Mouse (Mus musculus): Measurements from ENCODE around the gene Uchl3. TPM values are rescaled to one million over a fixed set of nuclear protein-coding genes. Genes with fewer than 3 reads are reported as not detected.

The Uchl3 gene
- polyA plus RNA-seq (2012; rRNA removed; ENCODE audit: low replicate concordance): 9.2 and 9.5 TPM in 2 replicates

GRCm38 (mm10) chr14:101653581-101654525, at the start of gene Uchl3:
TSS of gene Uchl3 (plus strand) at chr14:101653967.

GRCm38 (mm10) chr14:101608519-101609368, 45.0 kb upstream of the Uchl3 start, which contains the start of gene Tbc1d4:
TSS of gene Tbc1d4 (minus strand) at chr14:101609191.

GRCm38 (mm10) chr14:101640153-101640843, 13.5 kb upstream of the Uchl3 start, which contains the start of gene Commd6:
TSS of gene Commd6 (minus strand) at chr14:101640686.

GRCm38 (mm10) chr14:101729237-101729971, 75.6 kb downstream of the Uchl3 start, which contains the start of the genes Gm9922 and Lmo7:
TSS of gene Gm9922 (minus strand) at chr14:101729814.
TSS of gene Lmo7 (plus strand) at chr14:101729957.

Other genes with a start within 250 kb of the Uchl3 start
- 21.1 and 28.2 TPM in 2 replicates for gene Tbc1d4, start 44.8 kb upstream of the Uchl3 start, polyA plus RNA-seq (2012; rRNA removed; ENCODE audit: low replicate concordance)
- gene Commd6, start 13.3 kb upstream of the Uchl3 start, polyA plus RNA-seq (2012; rRNA removed; ENCODE audit: low replicate concordance): 19.1 and 26.8 TPM in 2 replicates
- gene Gm9922, start 75.8 kb downstream of the Uchl3 start, polyA plus RNA-seq (2012; rRNA removed; ENCODE audit: low replicate concordance): 1.4 and 6.4 TPM in 2 replicates
- 18.0 and 22.5 TPM in 2 replicates for gene Lmo7, start 76.0 kb downstream of the Uchl3 start, polyA plus RNA-seq (2012; rRNA removed; ENCODE audit: low replicate concordance)